Mouse (Mus musculus) layer of hippocampus, adult 2 months (tissue): ENCODE results near the gene Ahdc1. TPM values are rescaled to one million over a fixed set of nuclear protein-coding genes. Genes with fewer than 3 reads are reported as not detected.
"Not testable (repeated sequence)": the region's sequence is repeated elsewhere in the genome, so short reads cannot be mapped to it uniquely, and the experiment has no call there.

Experiments used
- DNase-seq, 2 experiments: peaks; one replicate each; pipeline ENCODE4 v3.0.0; 2022; ENCODE audit warnings: low spot score in 2 of 2
- H3K27ac ChIP-seq: fragments of 200-600 bp; 2 replicates; pipeline ENCODE4 v1.8.1; 2022
- H3K4me3 ChIP-seq: fragments of 200-600 bp; 2 replicates; pipeline ENCODE4 v1.8.1; 2022; ENCODE audit warnings: mild to moderate bottlenecking
- CTCF ChIP-seq: fragments of 200-600 bp; conservative IDR thresholded peaks from 2 replicates; pipeline ENCODE4 v1.8.1; 2022; ENCODE audit warnings: antibody characterized with exemption, mild to moderate bottlenecking, moderate library complexity
- total RNA-seq, 2 experiments: library from RNA; stranded (reverse); gene quantifications; 2 replicates each; pipeline ENCODE4 v1.2.3; 2021

Gene Ahdc1
- total RNA-seq, 2 experiments from 2014 or later, result 108 to 113 TPM

- H3K4me3 ChIP-seq, result no peak overlapping the region
- peak in 1 of 2 experiments; percentile 90 for DNase-seq
- H3K27ac ChIP-seq, result no peak overlapping the region
- TF ChIP-seq CTCF, result peak; percentile 96
Observed at GRCm38 (mm10) chr4:133005233-133005632, 5.8 kb upstream of the Ahdc1 start.

GRCm38 (mm10) chr4:133005885-133006451 lies 5.1 kb upstream of the Ahdc1 start:
- H3K27ac ChIP-seq, DNase-seq, H3K4me3 ChIP-seq: not testable (repeated sequence)

DNA sequence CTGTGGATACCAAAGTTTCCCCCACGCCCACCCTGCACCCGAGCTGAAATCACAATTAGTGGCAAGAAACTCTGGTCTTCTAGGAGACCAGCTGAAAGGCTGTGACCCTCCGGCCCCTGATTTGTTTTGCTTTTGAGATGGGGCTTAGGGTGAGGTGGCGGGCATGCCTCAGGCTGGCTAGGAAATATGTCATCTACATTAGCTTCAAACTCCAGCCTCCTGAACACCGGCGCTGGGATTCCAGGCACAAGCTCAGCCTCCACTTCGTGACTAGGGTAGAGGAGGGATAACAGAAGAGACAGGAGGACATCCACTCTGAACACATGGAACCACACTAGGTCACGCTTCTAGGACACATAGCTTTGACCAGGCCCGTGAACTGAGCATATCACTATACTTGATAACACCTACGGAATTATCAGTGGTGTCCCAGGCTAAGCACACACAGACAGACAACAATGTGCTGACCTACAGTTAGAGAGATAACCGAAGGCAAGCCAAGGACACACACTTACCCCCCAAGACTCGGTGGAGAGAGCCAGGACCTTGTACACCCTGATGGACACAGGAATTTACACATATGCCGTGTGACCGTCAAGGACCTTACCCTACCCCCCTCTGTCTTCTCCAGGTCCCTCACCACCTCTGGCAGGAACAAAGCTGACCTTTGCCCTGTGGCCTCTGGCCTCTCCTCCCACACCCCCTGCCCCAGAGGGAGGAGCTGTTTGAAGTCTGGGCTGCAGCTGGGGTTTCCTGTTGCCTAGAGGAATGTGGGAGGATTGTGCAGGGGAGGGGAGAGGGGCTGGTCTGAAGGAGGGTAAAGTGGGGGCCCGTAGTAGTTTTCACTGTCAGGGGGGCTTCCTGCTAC lies 3.3 kb upstream of the Ahdc1 start:
- no peak for TF ChIP-seq CTCF
- H3K27ac ChIP-seq, result no peak overlapping the region
- no peak overlapping the region for H3K4me3 ChIP-seq
- no peak for DNase-seq

GRCm38 (mm10) chr4:133009131-133009530 lies 1.9 kb upstream of the Ahdc1 start:
- Histone ChIP-seq H3K4me3 (no peak overlapping the region), H3K27ac (no peak overlapping the region)
- TF ChIP-seq CTCF, result peak; percentile 88
- peak in 1 of 2 experiments; percentile 83 for DNase-seq

- no peak for TF ChIP-seq CTCF
- DNase-seq, result no peak
Observed at GRCm38 (mm10) chr4:133009676-133010075, 1.4 kb upstream of the Ahdc1 start.

GRCm38 (mm10) chr4:133010611-133011010 lies 449 bp upstream of the Ahdc1 start:
- Histone ChIP-seq H3K4me3 (peak overlapping the region; percentile 97; the same call in 1 of the 2 replicates), H3K27ac (no peak overlapping the region)
- DNase-seq, result no peak
- no peak for TF ChIP-seq CTCF

More at GRCm38 (mm10) chr4:133009676-133010075, 1.4 kb upstream of the Ahdc1 start:
- no peak overlapping the region for H3K27ac ChIP-seq
- H3K4me3 ChIP-seq, result no peak overlapping the region

GRCm38 (mm10) chr4:133011821-133012775 lies 1.0 kb downstream of the Ahdc1 start:
- Histone ChIP-seq H3K27ac (peak overlapping the region; percentile 99), H3K4me3 (peak overlapping the region; percentile 97)
- no peak for TF ChIP-seq CTCF
- DNase-seq, result no peak

- H3K27ac ChIP-seq, result peak overlapping the region; percentile 99
- H3K4me3 ChIP-seq, result peak overlapping the region; percentile 97
- TF ChIP-seq CTCF, result no peak
- no peak for DNase-seq
Observed at GRCm38 (mm10) chr4:133012776-133013265, 1.8 kb downstream of the Ahdc1 start.

- DNase-seq, result peak; percentile 51 to 72
- Histone ChIP-seq H3K4me3 (peak overlapping the region; percentile 97), H3K27ac (peak overlapping the region; percentile 99)
- TF ChIP-seq CTCF, result no peak
Observed at GRCm38 (mm10) chr4:133013266-133013891, 2.3 kb downstream of the Ahdc1 start.

- peak overlapping the region; percentile 99 for H3K27ac ChIP-seq
- TF ChIP-seq CTCF, result no peak
- H3K4me3 ChIP-seq, result peak overlapping the region; percentile 97
- no peak for DNase-seq
Observed at GRCm38 (mm10) chr4:133014088-133014487, 3.0 kb downstream of the Ahdc1 start.

DNA sequence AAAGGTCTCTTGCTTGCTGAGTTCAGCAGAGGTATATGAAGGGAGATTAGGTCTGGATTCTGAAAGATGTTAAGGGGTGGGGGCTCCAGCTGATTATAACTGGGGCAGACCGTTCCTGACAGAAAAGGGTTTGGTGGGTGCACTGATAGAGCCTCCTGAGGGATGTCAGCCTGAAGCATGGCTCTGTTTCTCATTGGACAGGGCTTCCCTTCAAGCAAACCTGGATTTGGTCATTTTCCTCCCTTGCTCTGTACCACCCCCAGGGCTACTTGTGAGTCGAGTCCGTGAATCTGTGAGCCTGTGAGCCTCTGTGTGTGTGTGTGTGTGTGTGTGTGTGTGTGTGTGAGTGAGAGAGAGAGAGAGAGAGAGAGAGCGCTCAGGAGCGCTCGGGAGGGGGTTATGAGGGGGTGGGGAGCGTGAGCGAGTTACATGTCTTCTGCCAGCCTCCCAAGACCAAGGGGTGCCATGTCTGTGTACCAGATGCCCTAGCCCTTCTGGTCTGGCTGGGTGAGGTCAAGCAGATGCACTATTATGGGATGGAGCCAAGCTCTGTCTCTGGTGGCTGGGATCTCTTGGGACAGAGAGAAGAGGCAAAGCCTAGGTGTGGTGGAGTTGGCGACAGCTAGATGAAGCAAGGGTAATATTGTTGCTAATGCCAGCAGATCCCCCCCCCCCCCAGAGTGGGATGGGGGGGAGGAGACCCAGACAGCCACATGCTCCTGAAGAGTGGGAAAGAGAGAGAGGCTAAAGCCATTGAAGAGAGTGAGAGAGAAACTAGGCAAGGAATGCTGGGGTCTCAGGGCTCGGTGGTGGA lies 4.0 kb downstream of the Ahdc1 start:
- H3K27ac ChIP-seq, result peak overlapping the region; percentile 99; the same call in 1 of the 2 replicates
- DNase-seq, result no peak
- no peak for TF ChIP-seq CTCF
- peak overlapping the region; percentile 97; the same call in 1 of the 2 replicates for H3K4me3 ChIP-seq
